Mouse (Mus musculus) forebrain, embryonic 16.5 days (tissue): Measurements from ENCODE around the gene Abca1. TPM values are rescaled to one million over a fixed set of nuclear protein-coding genes. Genes with fewer than 3 reads are reported as not detected.

ENCODE experiments used
- ATAC-seq: fragments of 200-750 bp; cut with Nextera tagmentation; 2 replicates; pipeline ENCODE4 v1.8.0; 2017; ENCODE audit warnings: mild to moderate bottlenecking, moderate library complexity
- H3K27ac ChIP-seq: fragments of 300-500 bp; sonication (generic); 2 replicates; pipeline ENCODE4 v1.5.1; 2014; ENCODE audit warnings: low read length, control low read depth
- H3K27me3 ChIP-seq: fragments of 300-500 bp; sonication (generic); replicated peaks from 2 replicates; pipeline ENCODE4 v1.6.1; 2014; ENCODE audit warnings: low read length; ENCODE audit not compliant: control insufficient read depth, insufficient read depth
- H3K36me3 ChIP-seq: fragments of 300-500 bp; sonication (generic); 2 replicates; pipeline ENCODE4 v1.6.1; 2014; ENCODE audit not compliant: control insufficient read depth, insufficient read depth
- H3K4me1 ChIP-seq: fragments of 300-500 bp; sonication (generic); replicated peaks from 2 replicates; pipeline ENCODE4 v1.6.1; 2014; ENCODE audit warnings: low read length; ENCODE audit not compliant: control insufficient read depth, insufficient read depth
- H3K4me2 ChIP-seq: fragments of 300-500 bp; sonication (generic); 2 replicates; pipeline ENCODE4 v1.6.1; 2014; ENCODE audit warnings: mild to moderate bottlenecking, low read length, control low read depth
- H3K4me3 ChIP-seq: fragments of 300-500 bp; sonication (generic); replicated peaks from 2 replicates; pipeline ENCODE4 v1.5.1; 2014; ENCODE audit warnings: mild to moderate bottlenecking, low read length, control low read depth
- H3K9ac ChIP-seq: fragments of 300-500 bp; sonication (generic); replicated peaks from 2 replicates; pipeline ENCODE4 v1.6.1; 2014; ENCODE audit warnings: low read depth, low read length, control low read depth
- H3K9me3 ChIP-seq: fragments of 300-500 bp; sonication (generic); 2 replicates; pipeline ENCODE4 v1.6.1; 2016; ENCODE audit warnings: low read length; ENCODE audit not compliant: control insufficient read depth
- WGBS: fragments of 180-500 bp; shearing (Covaris S2); extraction: QIAGEN DNeasy Blood & Tissue Kit; methylation state at CpG from one replicate; pipeline ENCODE4 v1.1.7; 2014; 5-methylcytosine and 5-hydroxymethylcytosine counted together
- polyA plus RNA-seq: library from polyadenylated mRNA; unstranded; fragments of >200 nt; fragmentation: Nextera tagmentation; extraction: Ambion mirVana; gene quantifications from 2 replicates; pipeline ENCODE4 v1.2.1, GENCODE M21; 2015

The Abca1 gene
- polyA plus RNA-seq, 1 experiment from 2014 or later, result 8.9 TPM

- Histone ChIP-seq H3K36me3 (peaks cover 4% of the 10 kb centered on the region; the same call in 1 of the 2 replicates), H3K27me3 (no peaks in the 10 kb centered on the region), H3K9ac (no peak overlapping the region), H3K4me2 (no peak overlapping the region), H3K9me3 (no peaks in the 10 kb centered on the region), H3K4me1 (no peaks in the 10 kb centered on the region), H3K4me3 (no peak overlapping the region), H3K27ac (no peak overlapping the region)
- no peak for ATAC-seq
- 88% methylated on average over 3 of the region's 3 CpGs for WGBS
Observed at GRCm38 (mm10) chr4:53089641-53090040, 70.1 kb downstream of the Abca1 start.

GRCm38 (mm10) chr4:53088999-53089398 lies 70.7 kb downstream of the Abca1 start:
- no peak for ATAC-seq
- peaks cover 4% of the 10 kb centered on the region; the same call in 1 of the 2 replicates for H3K36me3 ChIP-seq
- H3K27ac ChIP-seq, result no peak overlapping the region
- no peaks in the 10 kb centered on the region for H3K9me3 ChIP-seq
- H3K4me2 ChIP-seq, result no peak overlapping the region
- no peak overlapping the region for H3K4me3 ChIP-seq
- no peaks in the 10 kb centered on the region for H3K4me1 ChIP-seq
- WGBS, result 75% methylated on average over 4 of the region's 4 CpGs
- no peak overlapping the region for H3K9ac ChIP-seq
- H3K27me3 ChIP-seq, result no peaks in the 10 kb centered on the region

GRCm38 (mm10) chr4:53086636-53087035 lies 73.1 kb downstream of the Abca1 start:
- Histone ChIP-seq H3K4me3 (no peak overlapping the region), H3K27me3 (no peaks in the 10 kb centered on the region), H3K4me2 (no peak overlapping the region), H3K9me3 (no peaks in the 10 kb centered on the region), H3K4me1 (no peaks in the 10 kb centered on the region), H3K9ac (no peak overlapping the region), H3K36me3 (peaks cover 6% of the 10 kb centered on the region; the same call in 1 of the 2 replicates), H3K27ac (no peak overlapping the region)
- WGBS, result 84% methylated on average over 2 of the region's 2 CpGs
- no peak for ATAC-seq

- H3K4me1 ChIP-seq, result no peaks in the 10 kb centered on the region
- no peak for ATAC-seq
- no peaks in the 10 kb centered on the region for H3K9me3 ChIP-seq
- H3K4me2 ChIP-seq, result no peak overlapping the region
- peaks cover 6% of the 10 kb centered on the region; the same call in 1 of the 2 replicates for H3K36me3 ChIP-seq
- no peak overlapping the region for H3K4me3 ChIP-seq
- no peaks in the 10 kb centered on the region for H3K27me3 ChIP-seq
- H3K27ac ChIP-seq, result no peak overlapping the region
- no peak overlapping the region for H3K9ac ChIP-seq
- 69% methylated on average over 4 of the region's 4 CpGs for WGBS
Observed at GRCm38 (mm10) chr4:53085634-53086033, 74.1 kb downstream of the Abca1 start.

- H3K36me3 ChIP-seq, result peaks cover 6% of the 10 kb centered on the region; the same call in 1 of the 2 replicates
- H3K4me1 ChIP-seq, result no peaks in the 10 kb centered on the region
- ATAC-seq, result no peak
- H3K4me3 ChIP-seq, result no peak overlapping the region
- no peak overlapping the region for H3K9ac ChIP-seq
- 85% methylated on average over 2 of the region's 2 CpGs for WGBS
- H3K4me2 ChIP-seq, result no peak overlapping the region
- no peak overlapping the region for H3K27ac ChIP-seq
- H3K9me3 ChIP-seq, result no peaks in the 10 kb centered on the region
- no peaks in the 10 kb centered on the region for H3K27me3 ChIP-seq
Observed at GRCm38 (mm10) chr4:53083071-53083470, 76.6 kb downstream of the Abca1 start.

GRCm38 (mm10) chr4:53082451-53082850 lies 77.2 kb downstream of the Abca1 start:
- no peaks in the 10 kb centered on the region for H3K27me3 ChIP-seq
- no peak overlapping the region for H3K9ac ChIP-seq
- 91% methylated on average over 7 of the region's 7 CpGs for WGBS
- H3K9me3 ChIP-seq, result no peaks in the 10 kb centered on the region
- no peaks in the 10 kb centered on the region for H3K4me1 ChIP-seq
- H3K27ac ChIP-seq, result no peak overlapping the region
- peaks cover 6% of the 10 kb centered on the region; the same call in 1 of the 2 replicates for H3K36me3 ChIP-seq
- no peak for ATAC-seq
- no peak overlapping the region for H3K4me3 ChIP-seq
- no peak overlapping the region for H3K4me2 ChIP-seq

- H3K27me3 ChIP-seq, result no peaks in the 10 kb centered on the region
- H3K4me1 ChIP-seq, result no peaks in the 10 kb centered on the region
- H3K4me2 ChIP-seq, result no peak overlapping the region
- H3K9ac ChIP-seq, result no peak overlapping the region
- H3K9me3 ChIP-seq, result no peaks in the 10 kb centered on the region
- no peak for ATAC-seq
- H3K4me3 ChIP-seq, result no peak overlapping the region
- 95% methylated on average over 11 of the region's 11 CpGs for WGBS
- peaks cover 6% of the 10 kb centered on the region for H3K36me3 ChIP-seq
- no peak overlapping the region for H3K27ac ChIP-seq
Observed at GRCm38 (mm10) chr4:53081851-53082250, 77.8 kb downstream of the Abca1 start.

GRCm38 (mm10) chr4:53080290-53080689 lies 79.4 kb downstream of the Abca1 start:
- WGBS, result 92% methylated on average over 3 of the region's 3 CpGs
- Histone ChIP-seq H3K9me3 (no peaks in the 10 kb centered on the region), H3K4me3 (no peak overlapping the region), H3K4me1 (no peaks in the 10 kb centered on the region), H3K27me3 (no peaks in the 10 kb centered on the region), H3K27ac (no peak overlapping the region), H3K9ac (no peak overlapping the region), H3K36me3 (peaks cover 10% of the 10 kb centered on the region), H3K4me2 (no peak overlapping the region)
- no peak for ATAC-seq

- Histone ChIP-seq H3K4me2 (no peak overlapping the region), H3K9me3 (no peaks in the 10 kb centered on the region), H3K9ac (no peak overlapping the region), H3K27ac (no peak overlapping the region), H3K4me1 (no peaks in the 10 kb centered on the region), H3K4me3 (no peak overlapping the region), H3K27me3 (no peaks in the 10 kb centered on the region), H3K36me3 (peaks cover 10% of the 10 kb centered on the region)
- ATAC-seq, result no peak
- WGBS, result 81% methylated on average over 2 of the region's 2 CpGs
Observed at GRCm38 (mm10) chr4:53078793-53079310, 80.8 kb downstream of the Abca1 start.
